In the genomic region with DNA sequence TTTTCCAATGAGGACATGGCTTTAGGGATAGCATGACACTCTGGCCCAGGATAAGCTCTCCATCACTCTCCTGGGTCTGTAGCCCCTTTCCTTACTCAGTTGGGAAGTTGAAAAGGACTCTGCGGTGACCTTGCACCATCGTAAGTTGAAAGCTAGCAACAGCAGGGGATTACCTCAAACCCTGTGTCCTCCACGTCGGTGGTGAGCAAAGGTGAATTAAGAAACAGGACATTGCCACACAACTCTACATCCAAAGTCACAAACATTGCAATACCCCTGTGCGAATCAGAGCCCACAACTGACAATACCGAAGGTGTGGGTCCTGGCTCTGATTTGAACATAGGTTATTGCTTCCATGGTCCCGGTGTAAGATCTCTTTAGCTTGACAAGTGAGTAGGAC, we compare ENCODE assay signal across 17 mouse cellular contexts.
"Had no signal": no experiment of that assay in that cellular context is flagged by ENCODE, and none has a peak within 500 bp of the region (broad histone marks: within the 10 kb centered on the region; RNA-seq: fewer than 3 reads in every experiment).

No protein-coding gene starts in this region.

- ATAC-seq: lung, postnatal 0 days had no signal

- H3K27ac ChIP-seq: kidney, postnatal 0 days; layer of hippocampus, adult 2 months; liver, embryonic 15.5 days; macrophage; stomach, embryonic 15.5 days had no signal

- DNase-seq: kidney, adult 2 months; kidney, postnatal 25 days; layer of hippocampus, adult 9-11 months; lung, embryonic 14.5 days; midbrain, embryonic 14.5 days; right cerebral cortex, adult 18-20 months; right cerebral cortex, postnatal 14 days; right cerebral cortex, postnatal 4 days; thymus, adult 18-20 months; thymus, postnatal 36 days had no signal

- H3K36me3 ChIP-seq: liver, embryonic 15.5 days; stomach, embryonic 15.5 days had no signal

- H3K4me1 ChIP-seq: stomach, embryonic 15.5 days had no signal

- H3K27me3 ChIP-seq: liver, embryonic 15.5 days; stomach, embryonic 15.5 days had no signal

- H3K9ac ChIP-seq: liver, embryonic 15.5 days; lung, embryonic 14.5 days; stomach, embryonic 15.5 days had no signal

- H3K4me2 ChIP-seq: liver, embryonic 15.5 days; lung, embryonic 14.5 days; midbrain, embryonic 11.5 days; stomach, embryonic 15.5 days had no signal

- H3K9me3 ChIP-seq: liver, embryonic 15.5 days; stomach, embryonic 15.5 days had no signal

- H3K4me3 ChIP-seq: layer of hippocampus, adult 2 months; liver, embryonic 15.5 days; stomach, embryonic 15.5 days had no signal
